Mouse (Mus musculus) granulocyte monocyte progenitor cell, adult 5-6 weeks (primary cell): ENCODE data around the gene Gipc1. TPM values are rescaled to one million over a fixed set of nuclear protein-coding genes. Genes with fewer than 3 reads are reported as not detected.

Experiments used
- ATAC-seq: replicated peaks from 2 replicates; pipeline ENCODE4 v1.8.0; 2016; ENCODE audit warnings: mild to moderate bottlenecking, moderate TSS enrichment, inconsistent platforms; ENCODE audit not compliant: poor library complexity, severe bottlenecking
- total RNA-seq, 2 experiments: library from RNA; stranded (forward) in 1 of 2; stranded (reverse) in 1 of 2; fragments of 200-712, 200-1000 nt in 1 of 2; fragments of >200 nt in 1 of 2; fragmentation: Nextera tagmentation in 1 of 2; gene quantifications; 2 replicates each; pipeline ENCODE4 v1.2.3; 2014 to 2017

Gene Gipc1
- total RNA-seq, 2 experiments from 2014 or later: 19.3 to 35.0 TPM

DNA sequence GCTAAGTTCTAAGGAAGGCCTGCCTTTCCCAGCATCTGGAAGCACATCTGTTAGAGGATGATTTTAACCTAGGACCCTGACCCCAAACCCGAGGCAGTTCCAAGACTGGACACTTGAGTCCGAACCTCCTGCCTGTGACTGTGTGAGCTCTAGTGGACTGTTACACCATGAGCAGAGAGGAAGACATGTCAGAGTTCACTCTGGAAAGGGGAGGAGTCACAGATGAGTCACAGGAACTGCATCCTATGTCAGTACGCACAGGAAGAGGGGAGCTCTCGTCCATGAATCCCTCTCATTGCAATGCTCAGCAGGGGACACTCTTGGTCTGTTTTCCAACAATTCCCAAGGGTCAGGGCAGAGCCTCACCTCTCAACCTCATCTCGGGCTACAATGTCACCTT lies 20.5 kb downstream of the Gipc1 start:
- no peak for ATAC-seq

DNA sequence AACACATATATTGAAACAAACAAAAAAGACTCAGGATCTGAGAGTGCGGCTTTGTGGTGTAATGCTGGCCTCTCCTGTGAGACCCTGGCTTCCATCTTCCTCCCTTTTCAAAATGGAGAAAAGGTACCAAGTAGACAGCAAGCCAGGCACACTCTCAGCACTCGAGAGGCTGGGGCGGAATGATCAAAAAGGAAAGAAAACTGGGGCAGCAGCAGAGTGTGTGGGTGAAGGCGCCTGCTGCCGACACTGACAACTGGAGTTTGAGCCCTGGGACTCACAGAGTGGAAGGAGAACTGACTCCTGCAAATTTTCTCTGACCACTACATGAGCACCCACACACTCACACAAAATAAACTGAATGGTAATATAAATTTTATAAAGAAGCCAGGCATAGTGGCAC lies 22.0 kb downstream of the Gipc1 start:
- no peak for ATAC-seq

DNA sequence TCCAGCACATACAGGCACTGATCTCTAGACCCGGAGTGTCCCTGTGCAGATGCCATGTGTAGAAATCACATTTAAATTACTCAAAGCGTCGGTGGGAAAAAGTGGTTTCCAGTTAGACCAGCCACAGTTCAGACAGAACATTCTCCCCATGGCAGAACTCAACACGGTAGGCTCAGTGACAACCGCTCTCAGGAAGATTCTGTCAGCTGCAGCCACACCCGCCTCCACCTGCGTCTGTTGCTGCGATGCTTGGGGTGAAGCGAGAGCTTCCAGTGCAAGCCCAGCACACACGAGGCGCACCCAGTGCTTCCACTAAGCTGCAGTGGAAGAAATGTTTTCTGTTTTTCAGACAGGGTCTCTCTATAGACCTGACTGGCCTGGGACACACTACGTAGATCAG lies 27.4 kb downstream of the Gipc1 start:
- no peak for ATAC-seq

DNA sequence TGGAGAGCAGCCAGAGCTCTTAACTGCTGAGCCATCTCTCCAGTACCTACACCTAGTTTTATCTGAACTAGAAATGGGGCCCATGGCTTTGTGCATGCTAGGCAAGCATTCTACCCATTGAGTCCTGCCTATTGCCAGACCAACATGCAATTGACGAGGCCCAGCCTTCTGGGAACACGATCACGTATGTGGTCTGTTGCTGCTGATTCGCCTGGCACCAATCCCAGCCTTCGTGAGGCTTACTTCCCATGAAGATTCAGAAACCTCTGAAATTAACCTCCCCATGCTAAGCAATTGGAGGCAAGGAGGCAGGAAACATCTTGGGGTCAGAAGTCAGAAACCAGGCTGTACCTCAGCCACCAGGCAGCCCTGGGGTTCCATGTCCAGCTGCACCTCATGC lies 28.1 kb downstream of the Gipc1 start:
- no peak for ATAC-seq

DNA sequence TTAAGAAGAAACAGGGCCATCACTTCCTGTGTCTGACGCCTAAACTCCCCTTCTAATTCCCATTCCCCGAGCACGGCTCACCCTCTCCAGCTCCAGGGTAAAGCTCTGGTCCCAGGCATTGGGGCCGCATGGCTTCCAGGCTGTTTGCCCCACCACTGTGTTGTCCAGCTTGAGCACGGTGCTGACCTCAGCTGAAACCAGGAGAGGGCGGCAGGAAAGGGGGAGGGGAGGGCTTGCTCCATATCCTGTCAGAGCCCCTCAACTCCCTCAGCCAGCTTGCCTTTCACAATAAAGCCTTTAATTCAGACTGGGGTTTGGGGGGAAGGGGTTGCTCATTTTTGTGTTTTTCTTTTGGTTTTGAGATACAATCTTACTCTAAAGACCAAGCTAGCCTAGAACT lies 28.6 kb downstream of the Gipc1 start:
- peak; percentile 81 for ATAC-seq

DNA sequence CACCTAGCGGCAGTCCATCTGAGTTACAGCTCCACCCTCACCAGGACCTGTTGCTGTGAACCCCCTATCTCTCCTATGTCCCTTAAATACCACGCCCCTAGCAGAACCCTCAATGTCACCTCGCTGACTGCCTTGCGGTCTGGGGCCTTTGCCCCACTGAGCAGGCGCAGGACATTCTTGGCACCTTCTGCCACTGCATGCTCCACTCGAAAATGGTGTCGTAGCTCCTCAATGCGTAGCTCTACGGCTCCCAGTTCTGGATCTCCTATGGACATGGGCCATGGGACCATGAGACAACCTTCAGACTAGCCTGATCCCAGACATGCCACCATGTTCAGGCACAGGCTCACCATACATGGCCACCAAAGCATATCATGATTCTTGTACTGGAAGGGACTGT lies 32.0 kb downstream of the Gipc1 start:
- ATAC-seq: no peak

DNA sequence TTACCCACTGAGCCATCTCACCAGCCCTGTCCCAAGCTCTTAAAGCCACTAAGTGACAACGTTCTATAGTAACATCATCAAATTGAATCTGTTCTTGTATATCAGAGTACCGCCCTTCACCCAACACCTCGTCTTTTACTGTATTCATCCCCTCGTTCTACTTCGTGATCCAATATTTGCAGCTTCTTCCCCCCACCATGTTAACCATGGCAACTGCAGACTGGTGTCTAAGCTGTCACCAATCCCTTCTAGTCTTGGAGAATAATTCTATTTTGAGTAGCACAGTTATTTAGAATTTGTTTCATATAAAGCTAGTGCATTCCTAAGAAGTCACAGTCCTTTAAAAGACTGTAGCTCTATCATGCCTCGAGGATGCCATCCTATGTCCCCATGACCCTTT lies 36.8 kb downstream of the Gipc1 start:
- ATAC-seq: no peak

DNA sequence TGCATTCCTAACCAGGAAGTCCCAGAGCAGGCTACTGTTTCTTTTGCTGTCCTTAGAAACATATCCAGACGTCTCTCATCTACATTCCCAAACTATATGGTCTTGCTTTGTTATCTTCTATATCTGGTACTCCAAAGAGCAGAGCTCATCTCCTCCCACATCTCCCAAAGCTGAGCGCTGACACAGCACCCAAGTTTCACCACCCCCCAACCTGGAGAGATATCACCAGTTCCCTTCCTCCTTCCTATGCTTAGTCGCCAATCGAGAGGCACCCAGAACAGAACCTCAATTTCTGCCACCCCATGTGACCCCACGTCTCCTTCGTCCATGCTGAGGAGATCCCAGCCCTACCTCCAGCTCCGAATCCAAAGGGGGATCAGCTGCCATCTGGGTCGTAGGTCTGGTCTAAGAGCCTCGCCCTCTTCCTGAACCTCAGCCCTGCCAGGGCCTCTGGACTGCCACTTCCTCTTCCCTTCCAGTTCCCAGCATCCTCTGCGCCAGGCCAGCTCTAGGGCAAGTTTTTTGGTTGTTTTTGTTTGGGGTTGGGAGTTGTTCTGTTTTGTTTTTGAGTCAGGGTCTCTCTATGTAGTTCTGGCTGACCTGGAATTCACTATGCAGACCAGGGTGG lies 41.2 kb downstream of the Gipc1 start:
- ATAC-seq: peak; percentile 45

DNA sequence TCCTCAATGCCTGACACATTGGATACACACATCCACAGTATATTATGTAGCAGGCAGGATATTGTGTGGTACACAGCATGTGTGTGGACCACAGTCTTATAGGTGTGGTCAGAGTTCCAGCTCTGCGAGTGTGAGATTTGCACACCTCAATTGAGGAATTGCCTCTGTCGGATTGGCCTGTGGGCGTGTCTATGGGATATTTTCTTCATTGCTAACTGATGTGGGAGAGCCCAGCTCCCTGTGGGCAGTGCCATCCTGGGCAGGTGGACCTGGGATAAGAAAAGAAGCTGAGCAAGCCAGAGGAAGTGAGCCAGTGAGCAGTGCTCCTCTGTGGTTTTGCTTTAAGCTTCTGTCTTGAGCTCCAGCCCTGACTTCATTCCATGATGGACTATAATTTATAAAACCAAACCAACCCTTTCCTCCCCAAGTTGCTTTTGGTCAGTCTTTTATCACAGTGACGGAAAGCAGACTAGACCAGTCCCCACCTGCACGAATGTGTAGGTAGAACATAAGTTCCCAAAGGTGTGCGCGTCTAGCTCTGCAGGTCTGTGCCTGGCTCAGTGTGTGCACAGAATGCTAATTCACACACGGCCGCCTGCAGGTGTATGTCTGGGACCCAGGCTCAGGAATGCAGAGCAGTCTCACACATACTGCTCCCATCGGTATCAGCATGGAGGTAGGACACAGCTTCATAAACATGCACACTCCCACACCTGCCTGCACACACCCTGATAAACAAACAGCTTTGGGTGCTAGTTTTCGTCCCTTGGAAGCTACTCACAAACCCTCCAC lies 42.1 kb downstream of the Gipc1 start:
- no peak for ATAC-seq

DNA sequence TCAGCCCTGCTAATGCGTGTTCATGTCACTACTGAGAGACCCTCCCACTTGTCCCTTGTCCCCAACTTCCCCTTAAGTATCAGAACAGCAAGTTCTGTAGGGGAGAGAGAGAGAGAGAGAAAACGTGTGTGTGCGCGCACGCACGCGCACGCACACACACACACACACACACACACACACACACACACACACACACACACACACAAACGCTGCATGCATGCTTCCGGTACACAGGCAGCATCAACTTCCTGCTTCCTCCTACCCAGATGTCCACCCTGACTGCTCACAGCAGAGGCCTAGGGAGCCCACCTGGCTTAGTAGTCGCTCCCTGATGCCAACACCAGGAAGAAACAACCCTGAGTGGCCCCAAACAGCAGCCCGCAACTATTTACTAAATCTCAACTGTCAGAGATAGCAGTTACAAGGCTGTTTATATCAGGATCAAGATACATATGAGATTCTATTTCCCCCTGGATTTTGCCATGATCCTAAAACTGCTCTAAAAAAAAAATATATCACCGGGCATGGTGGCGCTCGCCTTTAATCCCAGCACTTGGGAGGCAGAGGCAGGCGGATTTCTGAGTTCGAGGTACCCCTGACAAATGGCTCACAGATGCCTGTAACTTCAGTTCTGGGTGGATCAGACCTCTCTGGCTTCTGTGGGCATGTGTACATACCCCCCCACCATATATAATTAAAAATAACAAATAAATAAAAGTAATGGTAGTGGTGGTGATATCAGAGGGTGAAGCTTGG lies 43.1 kb downstream of the Gipc1 start:
- ATAC-seq: peak; percentile 38

DNA sequence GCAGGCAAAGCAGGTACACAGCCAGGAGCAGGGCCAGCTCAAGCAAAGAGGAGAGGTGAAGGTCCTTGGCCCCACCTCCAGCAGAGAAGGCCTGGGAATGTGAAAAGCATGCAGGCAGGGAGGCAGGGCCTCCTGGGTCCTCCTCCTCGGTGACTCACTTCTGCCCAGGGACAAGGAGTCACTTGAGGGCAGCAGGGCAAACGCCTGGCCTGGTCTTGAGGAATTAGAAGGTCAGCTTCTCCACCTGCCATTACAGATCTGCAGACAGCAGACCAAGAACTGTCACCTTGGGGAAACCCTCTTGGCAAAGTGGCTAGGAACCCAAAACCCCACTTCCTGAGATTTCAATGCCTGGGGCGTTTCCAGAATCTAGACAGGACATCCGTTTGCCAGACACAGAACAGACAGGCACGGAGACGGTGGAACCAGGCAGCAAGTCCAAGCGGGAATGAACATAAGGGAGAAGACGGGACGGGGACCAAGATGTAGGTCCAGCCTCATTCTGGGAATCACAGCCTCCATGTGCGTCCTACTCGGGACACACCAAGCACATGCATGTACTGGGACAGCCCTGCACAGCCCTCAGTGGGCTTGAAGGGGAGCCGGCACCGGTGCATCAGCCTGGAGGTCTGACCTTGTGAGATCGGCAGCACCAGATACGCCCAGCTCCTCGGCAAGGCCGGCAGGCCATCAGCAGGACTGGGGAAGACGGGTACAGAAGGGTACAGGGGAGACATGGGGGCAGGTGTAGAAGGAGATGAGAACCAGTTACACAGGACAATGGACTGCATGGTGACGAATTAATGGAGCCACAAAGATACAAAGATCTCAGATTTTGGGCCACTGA lies 45.1 kb downstream of the Gipc1 start:
- peak; percentile 10; the same call in 1 of the 2 replicates for ATAC-seq

DNA sequence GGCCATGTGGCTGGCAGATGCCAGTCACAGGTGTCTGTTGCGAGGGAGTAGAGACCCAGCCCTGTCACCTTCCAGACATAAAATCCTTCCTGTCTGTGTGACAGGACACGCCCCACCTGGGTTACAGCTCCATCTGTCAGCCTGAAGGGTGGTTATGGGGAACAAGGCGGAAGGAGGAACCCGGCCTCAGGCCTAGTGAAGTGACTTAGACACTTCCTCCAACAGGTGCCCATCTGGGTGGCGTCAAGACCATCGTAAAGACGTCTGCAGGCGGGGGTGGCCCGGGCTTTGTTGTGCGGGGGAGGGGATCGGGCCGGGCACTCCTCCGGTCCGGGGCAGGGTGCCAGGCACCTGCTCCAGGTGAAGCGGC lies 45.8 kb downstream of the Gipc1 start:
- ATAC-seq: peak; percentile 66

DNA sequence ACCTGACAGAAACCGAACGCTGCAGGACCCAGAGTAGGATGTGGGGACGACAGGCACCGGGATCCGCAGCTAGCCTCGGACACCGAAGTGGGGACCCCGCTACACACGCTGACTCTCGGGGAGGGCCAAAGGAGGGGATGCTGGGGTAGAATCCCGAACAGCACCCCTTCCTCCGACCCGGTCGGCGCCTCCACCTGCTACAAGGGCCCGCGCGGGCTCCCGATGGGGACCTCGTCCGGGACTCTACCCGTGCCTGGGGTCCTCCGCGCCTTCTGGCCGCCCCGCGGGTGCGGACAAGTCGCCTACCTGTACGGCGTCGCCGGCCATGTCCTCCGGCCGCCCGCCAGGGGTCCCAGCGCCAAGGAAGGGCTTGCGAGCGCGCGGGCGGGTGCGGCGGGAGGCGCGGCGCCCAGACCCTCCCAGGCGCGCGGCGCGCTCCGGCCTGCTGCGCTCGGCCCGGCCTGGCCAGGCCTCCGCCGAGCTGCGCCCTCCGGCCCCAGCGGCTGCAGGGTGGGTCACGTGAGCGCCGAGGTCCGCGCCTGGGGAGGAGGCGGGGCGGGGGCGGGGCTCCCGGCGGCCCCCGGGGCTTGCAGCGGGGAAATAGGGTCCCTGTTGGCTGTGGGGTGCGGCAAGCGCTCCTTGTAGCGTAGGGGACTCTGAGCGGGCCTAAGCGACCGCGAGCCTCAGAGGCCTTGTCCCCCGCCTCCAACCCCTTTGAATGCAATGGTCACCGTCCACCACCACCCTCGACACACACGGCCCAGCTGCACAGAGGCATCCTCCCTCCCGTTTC lies 46.4 kb downstream of the Gipc1 start, which contains the start of gene Pkn1:
Gene Pkn1, minus strand, starts transcription at position 519 of the 793 bp plus-strand sequence.
- peak; percentile 45 for ATAC-seq

DNA sequence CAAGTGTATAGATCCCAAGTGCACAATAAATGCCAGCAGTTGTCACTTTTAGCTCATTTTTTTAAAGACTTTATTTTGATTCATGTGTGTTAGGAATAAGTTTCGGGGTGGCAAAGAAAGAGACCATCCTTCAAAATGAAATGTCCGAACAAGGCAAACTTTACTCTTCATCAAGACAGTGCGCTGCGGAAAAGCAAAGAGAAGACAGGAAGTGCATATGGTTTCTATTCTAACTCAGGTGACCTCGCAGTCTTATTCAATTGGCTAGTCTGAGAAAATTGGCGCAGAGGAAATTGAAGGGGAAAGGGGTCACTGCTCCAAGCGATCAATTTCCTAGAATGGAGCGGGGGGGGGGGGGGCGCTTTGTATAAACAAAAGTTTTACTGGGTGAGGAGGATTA lies 47.1 kb downstream of the Gipc1 start:
- ATAC-seq: no peak

DNA sequence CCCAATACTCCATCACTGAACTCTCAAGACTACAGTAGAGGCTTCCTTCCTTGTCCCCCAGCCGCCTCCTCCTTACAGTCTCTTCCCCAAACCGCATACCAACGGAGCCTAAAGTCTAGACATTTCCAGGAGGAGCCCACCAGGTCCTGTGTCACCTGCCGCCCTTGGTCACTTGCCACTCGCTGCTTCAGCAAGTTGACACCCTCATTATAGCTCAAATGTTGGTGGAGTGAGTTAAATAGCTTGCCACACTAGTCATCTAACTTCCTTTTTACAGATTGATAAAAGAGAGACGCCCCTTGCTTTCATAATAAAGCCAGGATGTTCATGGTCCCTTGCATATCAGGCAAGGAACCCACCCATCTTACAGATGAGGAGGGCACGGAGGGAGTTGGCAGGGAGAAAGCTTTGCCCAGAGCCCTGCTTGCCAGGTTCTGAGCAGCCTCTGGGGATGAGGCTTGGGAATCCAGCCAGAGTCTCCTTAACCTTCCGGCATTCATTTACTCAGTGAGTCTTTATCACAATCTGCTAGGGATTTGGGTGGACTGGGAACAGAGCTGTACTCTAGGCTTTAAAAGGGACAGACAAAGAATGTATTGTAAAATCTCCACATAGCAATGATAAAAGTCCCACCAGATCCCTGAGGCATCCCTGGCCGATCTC lies 48.1 kb downstream of the Gipc1 start:
- ATAC-seq: no peak

DNA sequence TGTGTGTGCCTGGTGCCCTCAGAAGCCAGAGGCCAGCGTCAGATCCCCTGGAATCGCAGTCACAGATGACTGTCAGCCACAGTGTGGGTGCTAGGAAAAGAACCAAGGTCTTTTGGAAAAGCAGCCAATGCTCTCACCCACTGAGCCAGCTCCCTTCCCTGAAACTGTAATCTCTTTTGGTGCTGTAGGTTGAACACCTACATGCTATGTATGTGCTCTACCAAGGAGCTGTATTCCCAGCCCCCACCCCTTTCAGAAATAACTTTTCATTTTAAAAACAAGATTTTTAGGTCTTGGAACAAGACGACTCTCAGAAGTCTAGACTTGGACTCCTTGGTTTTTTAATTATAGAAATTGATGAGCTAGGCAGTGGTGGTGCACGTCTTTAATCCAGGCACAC lies 50.9 kb downstream of the Gipc1 start:
- no peak for ATAC-seq

DNA sequence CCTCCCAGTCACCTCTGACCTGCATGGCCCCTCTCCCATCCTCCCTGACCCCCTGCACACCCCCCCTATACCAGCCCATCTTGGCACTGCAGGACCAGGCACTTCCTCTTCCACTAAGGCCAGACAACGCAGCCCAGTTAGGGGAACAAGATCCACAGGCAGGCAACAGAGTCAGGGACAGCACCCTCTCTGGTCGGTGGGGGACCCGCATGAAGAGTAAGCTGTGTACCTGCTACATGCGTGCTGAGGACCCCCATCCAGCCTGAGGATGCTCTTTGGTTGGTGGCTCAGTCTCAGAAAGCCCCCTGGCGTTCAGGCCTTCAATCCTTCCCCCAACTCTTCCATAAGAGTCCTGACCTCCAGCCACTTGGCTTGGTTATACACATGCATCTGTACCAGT lies 53.9 kb downstream of the Gipc1 start:
- ATAC-seq: no peak

DNA sequence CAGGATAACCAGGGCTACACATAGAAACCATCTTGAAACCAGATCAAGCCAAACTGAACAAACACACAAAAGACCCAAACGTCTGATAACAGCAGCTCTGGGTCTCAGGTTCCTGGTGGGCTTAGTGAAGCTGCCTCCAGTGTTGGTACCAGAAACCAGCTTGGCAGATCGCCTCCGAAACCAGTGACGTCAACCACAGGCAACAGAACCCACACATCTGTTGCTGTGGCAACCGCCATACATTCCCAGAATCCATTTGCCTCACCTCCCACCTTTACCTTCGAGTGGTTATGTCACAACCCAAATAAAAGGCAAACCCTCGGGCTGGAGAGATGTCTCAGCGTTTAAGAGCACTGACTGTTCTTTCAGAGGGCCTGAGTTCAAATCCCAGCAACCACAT lies 55.1 kb downstream of the Gipc1 start:
- no peak for ATAC-seq
